Mouse (Mus musculus): ENCODE data around the gene Snap47. TPM values are rescaled to one million over a fixed set of nuclear protein-coding genes. Genes with fewer than 3 reads are reported as not detected.

The Snap47 gene
- polyA plus RNA-seq (2016; fragmentation: Nextera tagmentation; extraction: Ambion mirVana) = 142 and 145 TPM in 2 replicates

DNA sequence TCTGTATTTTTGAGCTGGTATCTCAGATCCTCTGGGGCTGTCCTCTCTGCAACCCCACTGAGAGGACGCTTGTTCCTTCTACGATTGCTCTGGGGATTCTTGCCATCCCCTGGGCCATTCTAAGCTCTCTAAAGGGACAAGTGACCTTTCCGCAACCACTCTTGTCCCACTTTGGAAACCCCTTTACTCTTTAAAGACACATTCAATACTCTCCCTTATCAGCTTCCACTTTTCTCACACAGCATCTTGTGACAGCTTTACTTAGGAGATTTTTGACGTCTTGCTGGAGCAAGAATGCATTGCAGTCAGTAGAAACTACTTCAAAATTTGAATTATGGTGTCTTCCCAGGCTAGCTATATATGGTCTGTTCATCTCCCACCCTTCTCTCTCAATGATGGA is at the start of gene Snap47:
Gene Snap47, minus strand, starts transcription at position 101 of the 400 bp plus-strand sequence.
- Histone ChIP-seq H3K27me3 (no peaks in the 10 kb centered on the region), H3K4me3 (replicated peaks) (peak within 1 kb of the TSS; percentile 73), H3K4me1 (replicated peaks) (peaks cover 28% of the 10 kb centered on the region), H3K36me3 (peaks cover 54% of the 10 kb centered on the region), H3K4me2 (peak within 1 kb of the TSS; percentile 91), H3K27ac (peak within 1 kb of the TSS; percentile 85), H3K9me3 (no peaks in the 10 kb centered on the region), H3K9ac (replicated peaks) (peak within 1 kb of the TSS; percentile 82)
- WGBS = 80% methylated on average over 4 of the region's 4 CpGs
- no peak for ATAC-seq (ENCODE audit: insufficient number of reproducible peaks, insufficient read depth, low FRiP score, low TSS enrichment, low read depth)

DNA sequence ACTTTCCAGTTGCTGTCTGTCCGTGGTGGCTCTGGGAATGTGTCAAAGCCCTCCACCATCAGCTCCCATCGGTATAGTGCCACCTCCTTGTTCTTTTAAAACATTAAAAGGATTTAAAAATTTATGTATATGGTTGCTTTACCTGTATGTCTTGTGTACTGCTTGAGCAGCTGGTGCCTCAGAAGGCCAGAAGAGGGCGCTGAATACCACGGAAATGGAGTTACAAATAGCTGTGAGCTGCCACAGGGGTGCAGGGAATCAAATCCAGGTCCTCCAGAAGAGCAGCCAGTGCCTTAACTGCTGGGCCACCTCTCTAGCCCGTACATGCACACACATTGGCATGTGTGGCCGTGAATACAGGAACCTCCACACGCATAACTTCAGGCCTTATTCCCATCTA is 46.8 kb upstream of the Snap47 start:
- Histone ChIP-seq H3K4me3 (replicated peaks) (no peak overlapping the region), H3K36me3 (peaks cover 100% of the 10 kb centered on the region), H3K27ac (no peak overlapping the region), H3K4me1 (replicated peaks) (no peaks in the 10 kb centered on the region), H3K9ac (replicated peaks) (no peak overlapping the region), H3K27me3 (no peaks in the 10 kb centered on the region), H3K4me2 (no peak overlapping the region), H3K9me3 (no peaks in the 10 kb centered on the region)
- ATAC-seq (ENCODE audit: insufficient number of reproducible peaks, insufficient read depth, low FRiP score, low TSS enrichment, low read depth) = no peak
- WGBS = 92% methylated on average over 7 of the region's 7 CpGs

DNA sequence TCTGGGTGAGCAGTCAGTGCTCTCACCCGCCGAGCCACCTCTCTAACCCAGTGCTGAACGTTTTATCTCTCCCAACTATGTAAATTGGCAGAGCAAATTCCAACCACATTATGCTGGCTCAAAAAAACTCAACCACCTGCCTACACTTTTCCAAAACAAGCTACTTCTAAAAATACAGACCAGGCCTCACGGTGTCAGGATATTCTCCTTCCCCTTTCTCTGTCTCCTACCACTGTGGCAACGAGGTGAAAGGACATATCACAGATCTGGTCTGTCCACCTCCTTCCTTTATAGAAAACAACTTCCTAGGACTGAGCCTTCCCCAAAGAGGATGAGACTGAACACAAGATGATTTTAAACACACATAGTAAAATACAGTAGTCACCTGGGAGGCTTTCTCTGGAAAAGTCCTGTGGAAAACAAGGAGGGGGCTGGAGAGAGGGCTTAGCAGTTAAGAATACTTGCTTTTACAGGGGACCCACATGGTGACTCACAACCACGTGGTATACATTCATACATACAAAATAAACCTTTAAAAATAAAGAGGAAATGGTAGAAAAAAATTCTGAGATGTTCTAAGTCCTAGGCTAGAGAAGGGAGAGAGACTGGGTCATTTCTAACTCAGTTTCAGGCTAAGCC is 45.8 kb upstream of the Snap47 start:
- H3K4me3 ChIP-seq (replicated peaks) = no peak overlapping the region
- H3K9ac ChIP-seq (replicated peaks) = no peak overlapping the region
- H3K36me3 ChIP-seq = peaks cover 100% of the 10 kb centered on the region
- H3K4me2 ChIP-seq = no peak overlapping the region
- no peaks in the 10 kb centered on the region for H3K9me3 ChIP-seq
- ATAC-seq (ENCODE audit: insufficient number of reproducible peaks, insufficient read depth, low FRiP score, low TSS enrichment, low read depth) = no peak
- H3K27ac ChIP-seq = no peak overlapping the region
- no peaks in the 10 kb centered on the region for H3K27me3 ChIP-seq
- WGBS = 92% methylated on average over 6 of the region's 6 CpGs
- H3K4me1 ChIP-seq (replicated peaks) = no peaks in the 10 kb centered on the region

DNA sequence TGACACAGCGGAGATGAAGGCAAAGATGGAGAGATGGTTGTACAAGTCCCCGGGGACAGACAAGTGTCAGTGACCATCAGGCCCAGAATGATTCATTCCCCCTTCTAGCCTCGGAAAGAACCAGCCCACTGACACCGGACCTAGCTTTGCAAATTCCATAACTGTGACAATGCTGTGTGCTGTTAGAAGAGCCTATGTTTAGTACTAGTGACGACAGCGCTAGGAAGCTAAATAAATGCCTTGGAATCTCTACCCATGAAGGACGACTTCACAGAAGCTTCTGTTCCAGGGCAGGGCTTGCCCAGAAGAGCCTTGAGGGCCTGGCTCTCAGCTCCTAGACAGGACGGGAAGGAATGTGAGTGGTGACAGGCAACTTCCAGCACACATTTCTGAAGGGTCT is 35.2 kb upstream of the Snap47 start:
- no peak overlapping the region for H3K27ac ChIP-seq
- no peak overlapping the region for H3K4me2 ChIP-seq
- WGBS = 85% methylated on average over 8 of the region's 8 CpGs
- H3K9ac ChIP-seq (replicated peaks) = no peak overlapping the region
- peaks cover 63% of the 10 kb centered on the region for H3K36me3 ChIP-seq
- no peaks in the 10 kb centered on the region for H3K9me3 ChIP-seq
- no peaks in the 10 kb centered on the region for H3K4me1 ChIP-seq (replicated peaks)
- H3K4me3 ChIP-seq (replicated peaks) = no peak overlapping the region
- no peaks in the 10 kb centered on the region for H3K27me3 ChIP-seq
- ATAC-seq (ENCODE audit: insufficient number of reproducible peaks, insufficient read depth, low FRiP score, low TSS enrichment, low read depth) = no peak

DNA sequence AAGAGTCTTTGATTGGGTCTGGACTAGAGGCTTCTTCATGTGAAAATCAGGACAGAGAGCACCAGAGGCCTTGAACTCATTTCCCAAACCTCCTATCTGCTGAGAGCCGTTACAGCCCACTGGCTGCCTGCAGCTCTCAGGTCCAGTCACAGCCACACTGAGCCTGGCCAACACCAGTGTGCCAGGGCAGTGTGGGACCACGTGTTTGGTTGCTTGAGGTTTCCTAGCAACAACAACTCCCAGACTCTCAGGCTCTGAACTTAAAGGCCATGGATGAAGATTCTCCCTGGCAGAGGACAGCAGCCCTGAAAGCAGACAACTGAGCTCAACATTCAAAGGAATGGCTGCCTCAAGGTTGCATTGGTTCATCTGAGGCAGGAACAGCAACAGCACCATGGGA is 34.7 kb upstream of the Snap47 start:
- Histone ChIP-seq H3K9ac (replicated peaks) (no peak overlapping the region), H3K27me3 (no peaks in the 10 kb centered on the region), H3K9me3 (no peaks in the 10 kb centered on the region), H3K4me1 (replicated peaks) (no peaks in the 10 kb centered on the region), H3K4me2 (no peak overlapping the region), H3K36me3 (peaks cover 57% of the 10 kb centered on the region), H3K4me3 (replicated peaks) (no peak overlapping the region), H3K27ac (no peak overlapping the region)
- no peak for ATAC-seq (ENCODE audit: insufficient number of reproducible peaks, insufficient read depth, low FRiP score, low TSS enrichment, low read depth)
- WGBS = 62% methylated on average over 2 of the region's 2 CpGs

DNA sequence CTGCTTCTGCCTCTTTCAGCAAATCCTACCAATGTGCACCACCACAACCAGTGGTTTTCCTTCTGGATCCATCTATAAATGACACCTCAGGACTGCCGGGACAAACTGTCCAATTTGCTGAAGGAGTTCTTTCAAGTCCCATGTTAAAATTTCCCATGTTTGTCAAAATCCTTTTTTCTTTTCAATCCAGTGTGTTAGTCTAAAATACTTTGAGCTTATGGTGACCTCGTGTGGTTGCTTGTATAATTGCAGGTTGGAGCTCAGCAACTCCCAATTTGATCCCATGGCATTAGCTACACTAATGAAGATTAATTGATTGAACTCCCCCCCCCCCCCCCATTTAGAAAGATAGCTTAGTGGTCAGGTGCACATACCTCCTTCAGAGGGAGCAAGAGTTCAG is 32.2 kb upstream of the Snap47 start:
- H3K9me3 ChIP-seq = no peaks in the 10 kb centered on the region
- peaks cover 34% of the 10 kb centered on the region for H3K36me3 ChIP-seq
- peaks cover 3% of the 10 kb centered on the region; the same call in 1 of the 2 replicates for H3K27me3 ChIP-seq
- ATAC-seq (ENCODE audit: insufficient number of reproducible peaks, insufficient read depth, low FRiP score, low TSS enrichment, low read depth) = no peak
- no peak overlapping the region for H3K27ac ChIP-seq
- H3K4me2 ChIP-seq = no peak overlapping the region
- no peak overlapping the region for H3K9ac ChIP-seq (replicated peaks)
- no peak overlapping the region for H3K4me3 ChIP-seq (replicated peaks)
- H3K4me1 ChIP-seq (replicated peaks) = no peaks in the 10 kb centered on the region
- 5% methylated on average over 2 of the region's 2 CpGs for WGBS

DNA sequence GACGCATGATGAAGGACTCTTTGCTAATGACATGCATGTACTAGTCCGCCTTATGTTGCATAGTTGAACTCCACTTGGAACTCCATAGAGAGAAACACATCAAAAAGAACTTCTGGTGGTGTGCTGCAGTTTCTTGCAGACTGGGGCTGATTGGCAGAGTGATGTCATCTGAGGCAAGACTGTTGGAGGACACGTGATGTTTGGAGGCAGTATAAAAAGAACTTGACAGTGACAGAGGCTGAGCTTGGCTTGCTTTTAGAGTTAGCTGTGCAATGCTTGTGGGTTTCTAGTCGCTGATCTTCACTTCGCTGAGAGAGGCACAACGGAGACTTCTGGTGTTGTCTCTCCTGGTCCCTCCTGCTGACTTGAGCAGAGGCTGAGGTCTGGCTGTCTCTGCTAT is 26.3 kb upstream of the Snap47 start:
- H3K4me1 ChIP-seq (replicated peaks) = no peaks in the 10 kb centered on the region
- no peak overlapping the region for H3K9ac ChIP-seq (replicated peaks)
- 66% methylated on average over 6 of the region's 6 CpGs for WGBS
- no peak overlapping the region for H3K27ac ChIP-seq
- H3K4me2 ChIP-seq = no peak overlapping the region
- H3K4me3 ChIP-seq (replicated peaks) = no peak overlapping the region
- H3K9me3 ChIP-seq = no peaks in the 10 kb centered on the region
- H3K27me3 ChIP-seq = peaks cover 12% of the 10 kb centered on the region; the same call in 1 of the 2 replicates
- no peak for ATAC-seq (ENCODE audit: insufficient number of reproducible peaks, insufficient read depth, low FRiP score, low TSS enrichment, low read depth)
- no peaks in the 10 kb centered on the region for H3K36me3 ChIP-seq

DNA sequence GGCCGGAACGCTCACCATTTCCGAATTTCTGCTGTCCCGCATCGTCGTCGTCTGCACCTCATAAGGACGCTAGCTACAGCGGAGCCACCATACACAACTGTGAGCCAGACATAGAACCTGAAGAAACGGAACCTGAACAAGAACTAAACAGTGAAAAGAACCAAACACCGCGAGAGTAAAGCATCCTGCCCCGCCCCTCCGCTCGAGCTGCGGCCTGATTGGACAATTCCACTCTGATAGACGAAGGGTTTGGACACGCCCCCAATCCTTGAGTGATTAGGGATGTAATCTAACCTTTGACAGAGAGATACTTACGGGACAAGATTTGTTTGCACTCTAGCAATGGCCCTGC is 21.3 kb upstream of the Snap47 start, which contains the start of gene Zfp867:
Gene Zfp867, minus strand, starts transcription at position 149 of the 352 bp plus-strand sequence.
- Histone ChIP-seq H3K27me3 (peaks cover 8% of the 10 kb centered on the region; the same call in 1 of the 2 replicates), H3K36me3 (no peaks in the 10 kb centered on the region), H3K9ac (replicated peaks) (peak within 1 kb of the TSS; percentile 93), H3K4me1 (replicated peaks) (peaks cover 8% of the 10 kb centered on the region), H3K9me3 (no peaks in the 10 kb centered on the region), H3K27ac (peak within 1 kb of the TSS; percentile 83), H3K4me3 (replicated peaks) (peak within 1 kb of the TSS; percentile 78), H3K4me2 (peak within 1 kb of the TSS; percentile 76)
- ATAC-seq (ENCODE audit: insufficient number of reproducible peaks, insufficient read depth, low FRiP score, low TSS enrichment, low read depth) = peak; percentile 84
- under 1% methylated on average over 19 of the region's 19 CpGs for WGBS

DNA sequence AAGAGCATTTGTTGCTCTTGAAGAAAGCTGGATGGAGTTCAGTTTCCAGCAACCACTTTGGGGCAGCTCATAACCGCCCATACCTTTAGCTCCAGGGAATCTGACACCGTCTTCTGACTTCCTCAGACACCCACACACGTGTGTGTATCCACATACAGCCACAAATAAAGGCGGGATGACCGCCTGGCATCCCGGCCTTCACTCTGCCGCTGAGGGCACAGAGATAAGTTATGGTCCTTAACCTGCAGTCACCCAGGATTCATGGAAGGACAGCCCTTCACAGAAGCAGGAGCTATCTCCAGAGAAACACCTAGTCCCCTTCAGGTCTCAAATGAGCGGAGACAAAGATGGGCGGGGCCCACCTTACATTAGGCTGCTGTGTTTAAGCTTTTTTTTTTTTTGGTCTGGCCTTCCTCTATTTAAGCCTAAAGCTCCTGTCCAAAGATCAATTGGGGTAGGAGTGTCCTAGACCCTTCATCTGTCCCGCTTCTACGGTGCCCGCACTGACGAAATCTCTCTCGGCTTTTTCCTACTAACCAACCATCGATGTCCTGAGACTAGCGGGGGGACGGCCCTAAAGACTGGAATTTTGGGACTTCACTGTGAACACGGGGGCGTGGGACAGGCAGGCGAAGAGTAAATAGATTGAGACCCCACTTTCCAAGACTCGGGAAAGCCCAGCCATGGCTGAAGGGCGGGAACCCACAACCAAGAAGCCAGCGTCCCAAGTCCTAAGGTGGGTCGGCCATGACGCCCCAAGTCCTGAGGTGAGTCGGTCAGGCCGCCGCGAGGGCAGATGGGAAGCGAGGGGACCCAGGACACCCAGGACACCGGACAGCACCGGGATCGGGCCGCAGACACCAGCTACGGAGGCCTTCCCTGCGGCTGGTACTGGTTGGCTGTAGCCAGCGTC is 20.7 kb upstream of the Snap47 start:
- H3K9me3 ChIP-seq = no peaks in the 10 kb centered on the region; the same call in 1 of the 2 replicates
- WGBS = 5% methylated on average over 37 of the region's 37 CpGs
- peaks cover 5% of the 10 kb centered on the region; the same call in 1 of the 2 replicates for H3K36me3 ChIP-seq
- H3K4me1 ChIP-seq (replicated peaks) = peaks cover 8% of the 10 kb centered on the region
- peak overlapping the region; percentile 76 for H3K4me2 ChIP-seq
- peaks cover 8% of the 10 kb centered on the region; the same call in 1 of the 2 replicates for H3K27me3 ChIP-seq
- peak; percentile 67; the same call in 1 of the 2 replicates for ATAC-seq (ENCODE audit: insufficient number of reproducible peaks, insufficient read depth, low FRiP score, low TSS enrichment, low read depth)
- H3K4me3 ChIP-seq (replicated peaks) = peak overlapping the region; percentile 78
- H3K9ac ChIP-seq (replicated peaks) = peak overlapping the region; percentile 93
- peak overlapping the region; percentile 83 for H3K27ac ChIP-seq

DNA sequence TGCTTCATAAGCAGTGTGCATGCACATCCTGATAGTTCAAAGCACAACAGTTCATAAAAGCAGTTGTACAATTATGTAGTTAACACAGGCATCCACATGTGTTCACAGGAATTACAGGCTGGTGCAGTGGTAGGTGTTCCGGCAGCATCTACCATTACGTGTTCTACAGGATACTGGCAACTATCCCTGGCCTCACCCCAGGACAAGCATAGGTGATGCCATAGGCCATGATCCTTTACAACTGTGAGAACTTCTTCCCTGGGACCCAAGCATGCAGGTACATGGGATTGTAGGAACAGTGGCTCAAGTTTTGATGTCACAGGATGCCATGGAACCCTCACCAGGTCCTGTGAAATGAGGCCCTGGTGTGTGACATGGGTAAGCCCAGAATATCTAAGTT is 9.5 kb upstream of the Snap47 start:
- peaks cover 2% of the 10 kb centered on the region; the same call in 1 of the 2 replicates for H3K4me1 ChIP-seq (replicated peaks)
- H3K27me3 ChIP-seq = no peaks in the 10 kb centered on the region
- H3K9ac ChIP-seq (replicated peaks) = no peak overlapping the region
- ATAC-seq (ENCODE audit: insufficient number of reproducible peaks, insufficient read depth, low FRiP score, low TSS enrichment, low read depth) = no peak
- no peak overlapping the region for H3K4me2 ChIP-seq
- H3K36me3 ChIP-seq = peaks cover 86% of the 10 kb centered on the region
- no peak overlapping the region for H3K27ac ChIP-seq
- H3K4me3 ChIP-seq (replicated peaks) = no peak overlapping the region
- H3K9me3 ChIP-seq = peaks cover 31% of the 10 kb centered on the region
- WGBS = 97% methylated on average over 2 of the region's 2 CpGs

DNA sequence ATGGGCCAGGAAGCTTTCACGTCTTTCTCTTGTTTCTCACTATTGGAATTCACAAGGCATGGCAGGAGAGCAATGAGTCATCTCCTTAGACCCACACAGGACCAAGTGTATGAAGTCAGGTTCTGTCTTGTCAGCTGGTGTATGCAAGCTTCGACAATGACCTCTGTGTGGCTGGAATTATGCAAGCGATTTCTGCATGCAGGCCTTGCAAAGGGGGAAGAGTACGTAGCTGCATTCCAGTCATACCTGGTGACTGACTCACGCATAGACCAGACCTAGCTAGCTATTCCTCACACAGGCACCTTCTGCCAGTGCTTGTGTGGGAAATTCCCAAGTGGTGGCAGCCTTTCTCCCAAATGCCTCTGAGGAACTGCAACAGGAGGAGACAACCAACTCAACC is 8.0 kb upstream of the Snap47 start:
- no peak overlapping the region for H3K4me3 ChIP-seq (replicated peaks)
- peaks cover 88% of the 10 kb centered on the region for H3K36me3 ChIP-seq
- H3K9ac ChIP-seq (replicated peaks) = no peak overlapping the region
- H3K9me3 ChIP-seq = peaks cover 20% of the 10 kb centered on the region
- no peak overlapping the region for H3K4me2 ChIP-seq
- WGBS = 51% methylated on average over 5 of the region's 5 CpGs
- H3K27ac ChIP-seq = peak overlapping the region; percentile 53; the same call in 1 of the 2 replicates
- no peaks in the 10 kb centered on the region for H3K27me3 ChIP-seq
- peaks cover 2% of the 10 kb centered on the region; the same call in 1 of the 2 replicates for H3K4me1 ChIP-seq (replicated peaks)
- no peak for ATAC-seq (ENCODE audit: insufficient number of reproducible peaks, insufficient read depth, low FRiP score, low TSS enrichment, low read depth)
